Mouse (Mus musculus) bone marrow macrophage, adult 2 months (primary cell): ENCODE results near the gene Med8. TPM values are rescaled to one million over a fixed set of nuclear protein-coding genes. Genes with fewer than 3 reads are reported as not detected.

Experiments
- H3K27ac ChIP-seq: 2 replicates; pipeline ENCODE4 v1.5.1; 2012; ENCODE audit warnings: low read depth, low read length; ENCODE audit not compliant: insufficient read depth
- H3K4me1 ChIP-seq: 2 replicates; pipeline ENCODE4 v1.6.1; 2012; ENCODE audit warnings: low read length; ENCODE audit not compliant: control insufficient read depth, insufficient read depth
- H3K4me3 ChIP-seq: 2 replicates; pipeline ENCODE4 v1.5.1; 2012; ENCODE audit warnings: mild to moderate bottlenecking, low read length, moderate library complexity; ENCODE audit not compliant: insufficient read depth
- CTCF ChIP-seq: IDR thresholded peaks from 2 replicates; pipeline ENCODE4 v1.5.1; 2012; ENCODE audit warnings: low read depth, mild to moderate bottlenecking, low read length, moderate library complexity
- POLR2A ChIP-seq: IDR thresholded peaks from 2 replicates; pipeline ENCODE4 v1.6.1; 2012; ENCODE audit warnings: mild to moderate bottlenecking, low read depth, low read length, borderline replicate concordance
- polyA plus RNA-seq: library from polyadenylated mRNA; stranded (reverse); fragments of >200 nt; gene quantifications from 2 replicates; pipeline ENCODE4 v1.2.4, GENCODE M21; 2012; ENCODE audit not compliant: missing spikeins, insufficient read depth, insufficient read length

The Med8 gene
- polyA plus RNA-seq, 1 experiment, result 61.5 TPM

DNA sequence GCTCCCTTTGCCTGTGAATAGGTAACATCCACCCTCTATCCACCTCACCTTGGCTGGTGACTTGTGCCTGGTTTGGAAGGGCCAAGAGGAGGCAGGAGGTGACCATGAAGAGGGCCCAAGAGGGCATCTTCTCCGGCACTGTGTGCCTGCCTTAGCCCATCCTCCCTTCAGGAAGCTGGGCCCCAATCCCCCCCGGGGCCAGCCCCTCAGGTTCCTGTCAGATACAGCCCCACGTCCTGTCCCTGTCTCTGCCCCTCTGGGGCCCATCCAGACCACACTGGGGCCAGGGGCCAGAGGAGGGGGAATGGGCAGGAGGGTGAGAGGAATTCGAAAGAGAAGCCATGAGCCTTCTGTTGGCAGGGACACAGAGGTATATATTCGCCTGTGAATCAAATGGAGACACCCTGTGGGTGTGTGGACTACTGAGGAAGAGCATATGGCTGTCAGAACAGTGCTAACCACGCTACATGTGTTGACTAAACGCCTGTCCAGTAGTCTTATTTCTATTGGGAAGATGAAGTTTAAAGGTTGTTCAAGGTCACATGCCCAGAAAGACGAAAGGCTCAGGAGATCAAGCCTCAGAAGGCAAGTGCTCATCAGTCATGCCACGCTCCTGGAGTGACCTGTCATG is 48.3 kb downstream of the Med8 start, which contains the start of gene Mpl:
TSS of gene Mpl (minus strand) at position 169 of the 631 bp plus-strand sequence.
- no peak for TF ChIP-seq POLR2A
- no peak for TF ChIP-seq CTCF
- no peak within 1 kb of the TSS for H3K4me3 ChIP-seq
- no peak within 1 kb of the TSS for H3K27ac ChIP-seq
- H3K4me1 ChIP-seq, result no peaks in the 10 kb centered on the region

- TF ChIP-seq POLR2A (no peak), CTCF (no peak)
- Histone ChIP-seq H3K4me1 (peaks cover 5% of the 10 kb centered on the region; the same call in 1 of the 2 replicates), H3K27ac (no peak overlapping the region), H3K4me3 (no peak overlapping the region)
Measured at GRCm38 (mm10) chr4:118464956-118465355, 55.8 kb downstream of the Med8 start.

Other genes starting within 250 kb of the Med8 start
- 26.0 and 30.9 TPM in 2 replicates for gene Kdm4a, start 229.3 kb upstream of the Med8 start, polyA plus RNA-seq
- 0.25 TPM in 1 of 2 replicates, not detected in the other for gene Ptprf, start 117.9 kb upstream of the Med8 start, polyA plus RNA-seq
- gene Szt2, start 64 bp upstream of the Med8 start, polyA plus RNA-seq, result 14.1 and 15.9 TPM in 2 replicates
- 101 and 117 TPM in 2 replicates for gene Elovl1, start 18.8 kb downstream of the Med8 start, polyA plus RNA-seq
- gene Cdc20, start 28.0 kb downstream of the Med8 start, polyA plus RNA-seq, result 24.9 and 25.5 TPM in 2 replicates
- gene Mpl, start 48.2 kb downstream of the Med8 start, polyA plus RNA-seq, result not detected in 2 replicates
- not detected in 2 replicates for gene Tie1, start 80.7 kb downstream of the Med8 start, polyA plus RNA-seq
- gene 2610528J11Rik, start 117.7 kb downstream of the Med8 start, polyA plus RNA-seq, result not detected in 2 replicates
- gene Tmem125, start 134.7 kb downstream of the Med8 start, polyA plus RNA-seq, result not detected in 2 replicates
- not detected in 2 replicates for gene Cfap57, start 211.4 kb downstream of the Med8 start, polyA plus RNA-seq
- gene Ebna1bp2, start 211.5 kb downstream of the Med8 start, polyA plus RNA-seq, result 27.3 and 36.7 TPM in 2 replicates
- not detected in 2 replicates for gene Olfr62, start 249.6 kb downstream of the Med8 start, polyA plus RNA-seq